Mouse (Mus musculus) forebrain, embryonic 13.5 days (tissue): Measurements from ENCODE around the gene Klf16. TPM values are rescaled to one million over a fixed set of nuclear protein-coding genes. Genes with fewer than 3 reads are reported as not detected.

Source experiments
- ATAC-seq: fragments of 200-750 bp; cut with Nextera tagmentation; 2 replicates; pipeline ENCODE4 v1.8.0; 2017
- H3K27ac ChIP-seq: fragments of 300-500 bp; sonication (generic); 2 replicates; pipeline ENCODE4 v1.5.1; 2015; ENCODE audit warnings: inconsistent platforms, mild to moderate bottlenecking, moderate library complexity
- H3K27me3 ChIP-seq: fragments of 300-500 bp; sonication (generic); 2 replicates; pipeline ENCODE4 v1.6.1; 2015; ENCODE audit warnings: mild to moderate bottlenecking, inconsistent platforms
- H3K36me3 ChIP-seq: fragments of 300-500 bp; sonication (generic); 2 replicates; pipeline ENCODE4 v1.6.1; 2015; ENCODE audit warnings: mild to moderate bottlenecking, inconsistent platforms; ENCODE audit not compliant: poor library complexity, severe bottlenecking
- H3K4me1 ChIP-seq: fragments of 300-500 bp; sonication (generic); 2 replicates; pipeline ENCODE4 v1.6.1; 2015; ENCODE audit warnings: inconsistent platforms
- H3K4me2 ChIP-seq: fragments of 300-500 bp; sonication (generic); 2 replicates; pipeline ENCODE4 v1.6.1; 2015; ENCODE audit warnings: inconsistent platforms, mild to moderate bottlenecking, moderate library complexity
- H3K4me3 ChIP-seq: fragments of 300-500 bp; sonication (generic); 2 replicates; pipeline ENCODE4 v1.5.1; 2015; ENCODE audit warnings: mild to moderate bottlenecking, inconsistent platforms
- H3K9ac ChIP-seq: fragments of 300-500 bp; sonication (generic); 2 replicates; pipeline ENCODE4 v1.6.1; 2015; ENCODE audit warnings: mild to moderate bottlenecking, inconsistent platforms
- H3K9me3 ChIP-seq: fragments of 300-500 bp; sonication (generic); replicated peaks from 2 replicates; pipeline ENCODE4 v1.6.1; 2016; ENCODE audit warnings: inconsistent platforms
- WGBS: fragments of 180-500 bp; shearing (Covaris S2); methylation state at CpG from one replicate; pipeline ENCODE4 v1.1.7; 2015; 5-methylcytosine and 5-hydroxymethylcytosine counted together
- polyA plus RNA-seq: library from polyadenylated mRNA; unstranded; fragments of >200 nt; fragmentation: Nextera tagmentation; extraction: Ambion mirVana; gene quantifications from 2 replicates; pipeline ENCODE4 v1.2.1, GENCODE M21; 2015

Gene Klf16
- polyA plus RNA-seq, 1 experiment from 2014 or later: 6.6 TPM

GRCm38 (mm10) chr10:80568876-80569275 is 8.2 kb downstream of the Klf16 start:
- Histone ChIP-seq H3K36me3 (peaks cover 20% of the 10 kb centered on the region), H3K4me2 (no peak overlapping the region), H3K27me3 (no peaks in the 10 kb centered on the region), H3K9me3 (no peaks in the 10 kb centered on the region), H3K4me1 (peaks cover 50% of the 10 kb centered on the region), H3K4me3 (no peak overlapping the region), H3K27ac (no peak overlapping the region), H3K9ac (0 out of 2 replicates have a peak overlapping the region, but pooled peaks have one; percentile 0)
- ATAC-seq: no peak
- 95% methylated on average over 29 of the region's 29 CpGs for WGBS

- Histone ChIP-seq H3K4me1 (peaks cover 41% of the 10 kb centered on the region), H3K9me3 (no peaks in the 10 kb centered on the region), H3K27me3 (no peaks in the 10 kb centered on the region), H3K27ac (peak overlapping the region; percentile 83), H3K36me3 (peaks cover 20% of the 10 kb centered on the region), H3K4me3 (peak overlapping the region; percentile 9; the same call in 1 of the 2 replicates), H3K9ac (peak overlapping the region; percentile 41), H3K4me2 (peak overlapping the region; percentile 47)
- 9% methylated on average over 17 of the region's 17 CpGs for WGBS
- peak; percentile 68 for ATAC-seq
These were observed 10.6 kb downstream of the Klf16 start for GRCm38 (mm10) chr10:80566375-80567092.

- Histone ChIP-seq H3K9me3 (no peaks in the 10 kb centered on the region), H3K27me3 (no peaks in the 10 kb centered on the region), H3K36me3 (0 out of 2 replicates have a peak, but pooled peaks cover 5% of the 10 kb centered on the region), H3K9ac (peak within 1 kb of the TSS; percentile 95), H3K4me3 (peak within 1 kb of the TSS; percentile 99), H3K4me2 (peak within 1 kb of the TSS; percentile 93), H3K4me1 (peaks cover 42% of the 10 kb centered on the region), H3K27ac (peak within 1 kb of the TSS; percentile 90)
- WGBS: under 1% methylated on average over 72 of the region's 72 CpGs
- ATAC-seq: peak; percentile 86
These were observed 15.8 kb downstream of the Klf16 start, which contains the start of gene Rexo1 for GRCm38 (mm10) chr10:80561116-80561944. Gene Rexo1, minus strand, starts transcription at chr10:80561560.

- H3K4me2 ChIP-seq: peak overlapping the region; percentile 93
- under 1% methylated on average over 13 of the region's 13 CpGs for WGBS
- peak overlapping the region; percentile 95 for H3K9ac ChIP-seq
- peak overlapping the region; percentile 99 for H3K4me3 ChIP-seq
- peaks cover 37% of the 10 kb centered on the region for H3K4me1 ChIP-seq
- H3K27me3 ChIP-seq: no peaks in the 10 kb centered on the region
- no peak overlapping the region for H3K27ac ChIP-seq
- 0 out of 2 replicates have a peak, but pooled peaks cover 1% of the 10 kb centered on the region for H3K36me3 ChIP-seq
- ATAC-seq: no peak
- no peaks in the 10 kb centered on the region for H3K9me3 ChIP-seq
These were observed 16.5 kb downstream of the Klf16 start for GRCm38 (mm10) chr10:80560621-80561020.

GRCm38 (mm10) chr10:80559431-80559830 is 17.7 kb downstream of the Klf16 start:
- ATAC-seq: no peak
- H3K27me3 ChIP-seq: no peaks in the 10 kb centered on the region
- peaks cover 37% of the 10 kb centered on the region for H3K4me1 ChIP-seq
- H3K9me3 ChIP-seq: no peaks in the 10 kb centered on the region
- H3K36me3 ChIP-seq: no peaks in the 10 kb centered on the region
- no peak overlapping the region for H3K4me3 ChIP-seq
- no peak overlapping the region for H3K27ac ChIP-seq
- 0 out of 2 replicates have a peak overlapping the region, but pooled peaks have one; percentile 9 for H3K4me2 ChIP-seq
- WGBS: 90% methylated on average over 7 of the region's 7 CpGs
- H3K9ac ChIP-seq: no peak overlapping the region

- Histone ChIP-seq H3K4me1 (peaks cover 33% of the 10 kb centered on the region), H3K27me3 (no peaks in the 10 kb centered on the region), H3K4me3 (no peak overlapping the region), H3K4me2 (no peak overlapping the region), H3K27ac (no peak overlapping the region), H3K9me3 (no peaks in the 10 kb centered on the region), H3K36me3 (no peaks in the 10 kb centered on the region), H3K9ac (no peak overlapping the region)
- ATAC-seq: no peak
- WGBS: 35% methylated on average over 5 of the region's 5 CpGs
These were observed 19.7 kb downstream of the Klf16 start for GRCm38 (mm10) chr10:80557346-80557965.

- H3K27me3 ChIP-seq: no peaks in the 10 kb centered on the region
- peaks cover 17% of the 10 kb centered on the region for H3K36me3 ChIP-seq
- 89% methylated on average over 6 of the region's 6 CpGs for WGBS
- H3K4me2 ChIP-seq: no peak overlapping the region
- ATAC-seq: no peak
- H3K4me1 ChIP-seq: peaks cover 12% of the 10 kb centered on the region
- H3K9ac ChIP-seq: no peak overlapping the region
- H3K9me3 ChIP-seq: no peaks in the 10 kb centered on the region
- no peak overlapping the region for H3K27ac ChIP-seq
- no peak overlapping the region for H3K4me3 ChIP-seq
These were observed 23.1 kb downstream of the Klf16 start for GRCm38 (mm10) chr10:80553997-80554396.

GRCm38 (mm10) chr10:80553575-80553974 is 23.5 kb downstream of the Klf16 start:
- ATAC-seq: no peak
- WGBS: 92% methylated on average over 8 of the region's 8 CpGs

GRCm38 (mm10) chr10:80552364-80552763 is 24.8 kb downstream of the Klf16 start:
- no peak overlapping the region for H3K27ac ChIP-seq
- peaks cover under 1% of the 10 kb centered on the region; the same call in 1 of the 2 replicates for H3K4me1 ChIP-seq
- H3K9ac ChIP-seq: no peak overlapping the region
- H3K4me2 ChIP-seq: no peak overlapping the region
- no peak for ATAC-seq
- WGBS: 62% methylated on average over 9 of the region's 9 CpGs
- no peaks in the 10 kb centered on the region for H3K27me3 ChIP-seq
- H3K36me3 ChIP-seq: peaks cover 33% of the 10 kb centered on the region
- H3K9me3 ChIP-seq: no peaks in the 10 kb centered on the region
- no peak overlapping the region for H3K4me3 ChIP-seq

More at GRCm38 (mm10) chr10:80553575-80553974, 23.5 kb downstream of the Klf16 start:
- H3K27ac ChIP-seq: no peak overlapping the region
- H3K9me3 ChIP-seq: no peaks in the 10 kb centered on the region
- H3K4me3 ChIP-seq: no peak overlapping the region
- no peak overlapping the region for H3K4me2 ChIP-seq
- H3K9ac ChIP-seq: no peak overlapping the region
- peaks cover 21% of the 10 kb centered on the region for H3K36me3 ChIP-seq
- H3K27me3 ChIP-seq: no peaks in the 10 kb centered on the region
- H3K4me1 ChIP-seq: peaks cover 11% of the 10 kb centered on the region

GRCm38 (mm10) chr10:80549279-80549678 is 27.8 kb downstream of the Klf16 start:
- no peak for ATAC-seq
- WGBS: 93% methylated on average over 21 of the region's 21 CpGs
- no peaks in the 10 kb centered on the region for H3K9me3 ChIP-seq
- no peak overlapping the region for H3K4me2 ChIP-seq
- no peak overlapping the region for H3K4me3 ChIP-seq
- no peak overlapping the region for H3K27ac ChIP-seq
- peaks cover 64% of the 10 kb centered on the region for H3K36me3 ChIP-seq
- no peak overlapping the region for H3K9ac ChIP-seq
- H3K4me1 ChIP-seq: no peaks in the 10 kb centered on the region
- no peaks in the 10 kb centered on the region for H3K27me3 ChIP-seq

- peak; percentile 57 for ATAC-seq
- no peaks in the 10 kb centered on the region for H3K27me3 ChIP-seq
- peaks cover 72% of the 10 kb centered on the region for H3K36me3 ChIP-seq
- no peaks in the 10 kb centered on the region for H3K4me1 ChIP-seq
- no peak overlapping the region for H3K4me2 ChIP-seq
- H3K9me3 ChIP-seq: no peaks in the 10 kb centered on the region
- H3K27ac ChIP-seq: no peak overlapping the region
- 79% methylated on average over 10 of the region's 10 CpGs for WGBS
- no peak overlapping the region for H3K9ac ChIP-seq
- no peak overlapping the region for H3K4me3 ChIP-seq
These were observed 28.6 kb downstream of the Klf16 start for GRCm38 (mm10) chr10:80548428-80549006.
